Mouse (Mus musculus) kidney, adult 2 months (tissue): Measurements from ENCODE around the gene Smg7.

Source experiments
- CTCF ChIP-seq: fragments of 200-500 bp; conservative IDR thresholded peaks from 2 replicates; pipeline ENCODE4 v1.5.1; 2011; ENCODE audit warnings: low read depth, mild to moderate bottlenecking, control low read depth, low read length, moderate library complexity, mixed read lengths; ENCODE audit not compliant: insufficient read depth, insufficient read length
- POLR2A ChIP-seq: fragments of 200-500 bp; IDR thresholded peaks from one replicate; pipeline ENCODE4 v1.6.1; 2011; ENCODE audit warnings: low read depth, low read length, control low read depth

DNA sequence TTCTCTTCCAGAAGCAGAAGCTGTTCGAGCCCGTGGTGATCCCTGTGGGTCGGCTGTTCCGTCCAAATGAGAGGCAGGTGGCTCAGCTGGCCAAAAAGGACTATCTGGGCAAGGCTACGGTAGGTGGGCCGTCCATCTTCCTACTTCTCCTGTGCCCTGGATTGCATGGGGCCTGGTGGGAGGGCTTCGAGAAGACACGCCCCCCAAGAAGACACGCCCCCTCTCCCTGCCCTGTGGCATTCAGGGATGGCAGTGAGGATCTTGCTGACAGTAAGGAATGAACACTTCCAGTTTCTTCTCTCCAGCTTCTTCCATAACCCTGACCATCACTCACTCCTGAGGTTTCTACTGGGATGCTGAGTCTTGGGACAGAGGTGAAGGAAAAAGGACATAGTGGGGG lies 78.2 kb downstream of the Smg7 start:
- no peak for TF ChIP-seq POLR2A
- TF ChIP-seq CTCF, result no peak
